Mouse (Mus musculus) kidney, adult 2 months (tissue): ENCODE measurements around the gene B3gnt6.

ENCODE experiments used
- CTCF ChIP-seq: fragments of 200-500 bp; conservative IDR thresholded peaks from 2 replicates; pipeline ENCODE4 v1.5.1; 2011; ENCODE audit warnings: low read depth, mild to moderate bottlenecking, control low read depth, low read length, moderate library complexity, mixed read lengths; ENCODE audit not compliant: insufficient read depth, insufficient read length
- POLR2A ChIP-seq: fragments of 200-500 bp; IDR thresholded peaks from one replicate; pipeline ENCODE4 v1.6.1; 2011; ENCODE audit warnings: low read depth, low read length, control low read depth

GRCm38 (mm10) chr7:98200396-98200795 is 1.1 kb upstream of the B3gnt6 start:
- TF ChIP-seq POLR2A (no peak), CTCF (no peak)
